Mouse (Mus musculus): ENCODE data around the gene Ryr2.

- no peak for TF ChIP-seq CTCF (IDR thresholded peaks at IDR 0.05; ENCODE audit: low read depth, low read length)
- no peak for TF ChIP-seq GATA2 (IDR thresholded peaks at IDR 0.05; ENCODE audit: borderline replicate concordance, low read depth, low read length)
- TF ChIP-seq GATA1 (IDR thresholded peaks at IDR 0.05; ENCODE audit: borderline replicate concordance, low read length), result no peak
- TF ChIP-seq TAL1 (conservative IDR thresholded peaks at IDR 0.05; ENCODE audit: low read depth, low read length), result no peak
Measured at GRCm38 (mm10) chr13:12124940-12125540, 18.3 kb upstream of the Ryr2 start.

All from G1E (cell line).